Mouse (Mus musculus) embryonic facial prominence, embryonic 11.5 days (tissue): ENCODE measurements around the gene Mettl7b. TPM values are rescaled to one million over a fixed set of nuclear protein-coding genes. Genes with fewer than 3 reads are reported as not detected.
"Not testable (repeated sequence)": the region's sequence is repeated elsewhere in the genome, so short reads cannot be mapped to it uniquely, and the experiment has no call there.

Experiments
- ATAC-seq: fragments of 200-750 bp; cut with Nextera tagmentation; replicated peaks from 2 replicates; pipeline ENCODE4 v1.8.0; 2017; ENCODE audit warnings: low read depth; ENCODE audit not compliant: insufficient number of reproducible peaks, low FRiP score, low TSS enrichment
- DNase-seq: peaks from one replicate; pipeline ENCODE4 v3.0.0-alpha.2; 2015; ENCODE audit warnings: low spot score
- H3K27ac ChIP-seq: fragments of 300-500 bp; sonication (generic); replicated peaks from 2 replicates; pipeline ENCODE4 v1.5.1; 2014; ENCODE audit warnings: mild to moderate bottlenecking, low read depth, low read length, control low read depth
- H3K27me3 ChIP-seq: fragments of 300-500 bp; sonication (generic); 2 replicates; pipeline ENCODE4 v1.6.1; 2014; ENCODE audit warnings: mild to moderate bottlenecking, low read length, moderate library complexity, mixed read lengths; ENCODE audit not compliant: control insufficient read depth, insufficient read depth
- H3K36me3 ChIP-seq: fragments of 300-500 bp; sonication (generic); replicated peaks from 2 replicates; pipeline ENCODE4 v1.6.1; 2014; ENCODE audit warnings: low read depth, mild to moderate bottlenecking, low read length, moderate library complexity, mixed read lengths; ENCODE audit not compliant: control insufficient read depth, insufficient read depth
- H3K4me1 ChIP-seq: fragments of 300-500 bp; sonication (generic); 2 replicates; pipeline ENCODE4 v1.6.1; 2014; ENCODE audit warnings: low read length, mixed read lengths; ENCODE audit not compliant: control insufficient read depth, insufficient read depth
- H3K4me2 ChIP-seq: fragments of 300-500 bp; sonication (generic); 2 replicates; pipeline ENCODE4 v1.6.1; 2014; ENCODE audit warnings: low read depth, mild to moderate bottlenecking, control low read depth, low read length, moderate library complexity
- H3K4me3 ChIP-seq: fragments of 300-500 bp; sonication (generic); 2 replicates; pipeline ENCODE4 v1.5.1; 2014; ENCODE audit warnings: low read depth, low read length, control low read depth
- H3K9ac ChIP-seq: fragments of 300-500 bp; sonication (generic); replicated peaks from 2 replicates; pipeline ENCODE4 v1.6.1; 2014; ENCODE audit warnings: mild to moderate bottlenecking, control low read depth, low read length
- H3K9me3 ChIP-seq: fragments of 300-500 bp; sonication (generic); replicated peaks from 2 replicates; pipeline ENCODE4 v1.6.1; 2016; ENCODE audit warnings: mild to moderate bottlenecking, low read length, inconsistent platforms, mixed read lengths; ENCODE audit not compliant: control insufficient read depth
- WGBS: fragments of 180-500 bp; shearing (Covaris S2); extraction: QIAGEN DNeasy Blood & Tissue Kit; methylation state at CpG from one replicate; pipeline ENCODE4 v1.1.7; 2014; 5-methylcytosine and 5-hydroxymethylcytosine counted together
- polyA plus RNA-seq: library from polyadenylated mRNA; unstranded; fragments of >200 nt; fragmentation: Nextera tagmentation; extraction: Ambion mirVana; gene quantifications from 2 replicates; pipeline ENCODE4 v1.2.1, GENCODE M21; 2014

Gene Mettl7b
- polyA plus RNA-seq, 1 experiment from 2014 or later, result not detected

- H3K4me3 ChIP-seq, H3K4me2 ChIP-seq, ATAC-seq: not testable (repeated sequence)
Measured at GRCm38 (mm10) chr10:128989131-128989530, 28.3 kb upstream of the Mettl7b start, which contains the start of gene Olfr9. Gene Olfr9 (plus strand): TSS chr10:128989431.

GRCm38 (mm10) chr10:128980644-128981365, 20.0 kb upstream of the Mettl7b start:
- Histone ChIP-seq H3K9ac (no peak overlapping the region), H3K9me3 (no peaks in the 10 kb centered on the region), H3K27ac (no peak overlapping the region), H3K4me3 (no peak overlapping the region), H3K4me1 (no peaks in the 10 kb centered on the region), H3K36me3 (no peaks in the 10 kb centered on the region), H3K4me2 (no peak overlapping the region), H3K27me3 (no peaks in the 10 kb centered on the region)
- WGBS, result 59% methylated on average over 3 of the region's 3 CpGs
- ATAC-seq, result no peak
- DNase-seq, result peak; percentile 13

More at GRCm38 (mm10) chr10:128989131-128989530, 28.3 kb upstream of the Mettl7b start, which contains the start of gene Olfr9:
- H3K9ac ChIP-seq, H3K27ac ChIP-seq, H3K27me3 ChIP-seq, H3K9me3 ChIP-seq, DNase-seq, H3K36me3 ChIP-seq, H3K4me1 ChIP-seq: not testable (repeated sequence)
- WGBS, result 47% methylated on average over 1 of the region's 1 CpGs

GRCm38 (mm10) chr10:128977522-128978114, 16.8 kb upstream of the Mettl7b start:
- no peak overlapping the region for H3K9ac ChIP-seq
- peak; percentile 72 for ATAC-seq

GRCm38 (mm10) chr10:128976395-128976794, 15.6 kb upstream of the Mettl7b start:
- no peaks in the 10 kb centered on the region for H3K4me1 ChIP-seq
- WGBS, result 65% methylated on average over 3 of the region's 3 CpGs
- H3K27me3 ChIP-seq, result no peaks in the 10 kb centered on the region
- H3K9ac ChIP-seq, result no peak overlapping the region
- DNase-seq (no peak), ATAC-seq (no peak)
- H3K36me3 ChIP-seq, result no peaks in the 10 kb centered on the region
- no peaks in the 10 kb centered on the region for H3K9me3 ChIP-seq
- H3K4me2 ChIP-seq, result no peak overlapping the region
- no peak overlapping the region for H3K4me3 ChIP-seq
- H3K27ac ChIP-seq, result no peak overlapping the region

More at GRCm38 (mm10) chr10:128977522-128978114, 16.8 kb upstream of the Mettl7b start:
- Histone ChIP-seq H3K4me2 (no peak overlapping the region), H3K4me3 (no peak overlapping the region), H3K27me3 (no peaks in the 10 kb centered on the region), H3K4me1 (no peaks in the 10 kb centered on the region), H3K36me3 (no peaks in the 10 kb centered on the region), H3K9me3 (no peaks in the 10 kb centered on the region), H3K27ac (no peak overlapping the region)
- WGBS, result 28% methylated on average over 9 of the region's 9 CpGs
- DNase-seq, result peak; percentile 72

- Histone ChIP-seq H3K4me3 (no peak overlapping the region), H3K27me3 (no peaks in the 10 kb centered on the region), H3K4me2 (no peak overlapping the region), H3K36me3 (no peaks in the 10 kb centered on the region), H3K4me1 (no peaks in the 10 kb centered on the region), H3K27ac (no peak overlapping the region), H3K9me3 (no peaks in the 10 kb centered on the region), H3K9ac (no peak overlapping the region)
- DNase-seq (no peak), ATAC-seq (no peak)
- WGBS, result 76% methylated on average over 4 of the region's 4 CpGs
Measured at GRCm38 (mm10) chr10:128972841-128973240, 12.1 kb upstream of the Mettl7b start.

GRCm38 (mm10) chr10:128970740-128971250, 10.0 kb upstream of the Mettl7b start:
- H3K9me3 ChIP-seq, result no peaks in the 10 kb centered on the region
- no peak overlapping the region for H3K27ac ChIP-seq
- H3K36me3 ChIP-seq, result no peaks in the 10 kb centered on the region
- no peak for ATAC-seq
- no peak overlapping the region for H3K4me3 ChIP-seq
- no peak overlapping the region for H3K9ac ChIP-seq
- H3K4me2 ChIP-seq, result no peak overlapping the region
- WGBS, result 58% methylated on average over 1 of the region's 1 CpGs
- H3K27me3 ChIP-seq, result no peaks in the 10 kb centered on the region
- no peaks in the 10 kb centered on the region for H3K4me1 ChIP-seq
- DNase-seq, result no peak

- Histone ChIP-seq H3K27me3 (no peaks in the 10 kb centered on the region), H3K4me1 (no peaks in the 10 kb centered on the region), H3K4me3 (no peak overlapping the region), H3K27ac (no peak overlapping the region), H3K4me2 (no peak overlapping the region), H3K9me3 (no peaks in the 10 kb centered on the region), H3K9ac (no peak overlapping the region), H3K36me3 (no peaks in the 10 kb centered on the region)
- 53% methylated on average over 1 of the region's 1 CpGs for WGBS
- no peak for DNase-seq
- no peak for ATAC-seq
Measured at GRCm38 (mm10) chr10:128968341-128968749, 7.6 kb upstream of the Mettl7b start.

- H3K4me1 ChIP-seq, result no peaks in the 10 kb centered on the region
- DNase-seq (no peak), ATAC-seq (no peak)
- H3K4me3 ChIP-seq, result no peak overlapping the region
- no peaks in the 10 kb centered on the region for H3K36me3 ChIP-seq
- no peaks in the 10 kb centered on the region for H3K9me3 ChIP-seq
- no peak overlapping the region for H3K9ac ChIP-seq
- H3K27ac ChIP-seq, result no peak overlapping the region
- no peak overlapping the region for H3K4me2 ChIP-seq
- H3K27me3 ChIP-seq, result no peaks in the 10 kb centered on the region
- WGBS, result 88% methylated on average over 6 of the region's 6 CpGs
Measured at GRCm38 (mm10) chr10:128965871-128966270, 5.1 kb upstream of the Mettl7b start.
